Mouse (Mus musculus) forebrain, embryonic 12.5 days (tissue): Measurements from ENCODE around the gene Dph6. TPM values are rescaled to one million over a fixed set of nuclear protein-coding genes. Genes with fewer than 3 reads are reported as not detected.

Experiments
- ATAC-seq: fragments of 200-750 bp; cut with Nextera tagmentation; 2 replicates; pipeline ENCODE4 v1.8.0; 2017; ENCODE audit warnings: moderate TSS enrichment; ENCODE audit not compliant: low FRiP score
- H3K27ac ChIP-seq: fragments of 300-500 bp; sonication (generic); 2 replicates; pipeline ENCODE4 v1.5.1; 2016; ENCODE audit warnings: mild to moderate bottlenecking
- H3K27me3 ChIP-seq: fragments of 300-500 bp; sonication (generic); 2 replicates; pipeline ENCODE4 v1.6.1; 2016; ENCODE audit warnings: mild to moderate bottlenecking
- H3K36me3 ChIP-seq: fragments of 300-500 bp; sonication (generic); replicated peaks from 2 replicates; pipeline ENCODE4 v1.6.1; 2016; ENCODE audit warnings: mild to moderate bottlenecking
- H3K4me1 ChIP-seq: fragments of 300-500 bp; sonication (generic); 2 replicates; pipeline ENCODE4 v1.6.1; 2016
- H3K4me2 ChIP-seq: fragments of 300-500 bp; sonication (generic); 2 replicates; pipeline ENCODE4 v1.6.1; 2016; ENCODE audit warnings: mild to moderate bottlenecking, moderate library complexity
- H3K4me3 ChIP-seq: fragments of 300-500 bp; sonication (generic); replicated peaks from 2 replicates; pipeline ENCODE4 v1.5.1; 2016; ENCODE audit warnings: mild to moderate bottlenecking
- H3K9ac ChIP-seq: fragments of 300-500 bp; sonication (generic); 2 replicates; pipeline ENCODE4 v1.6.1; 2016; ENCODE audit warnings: mild to moderate bottlenecking
- H3K9me3 ChIP-seq: fragments of 300-500 bp; sonication (generic); 2 replicates; pipeline ENCODE4 v1.6.1; 2016
- WGBS: fragments of 180-500 bp; shearing (Covaris S2); methylation state at CpG from one replicate; pipeline ENCODE4 v1.1.7; 2016; 5-methylcytosine and 5-hydroxymethylcytosine counted together
- polyA plus RNA-seq: library from polyadenylated mRNA; unstranded; fragments of >200 nt; fragmentation: Nextera tagmentation; extraction: Ambion mirVana; gene quantifications from 2 replicates; pipeline ENCODE4 v1.2.1, GENCODE M21; 2016

Gene Dph6
- polyA plus RNA-seq: 20.8 and 21.7 TPM in 2 replicates

GRCm38 (mm10) chr2:114654365-114655239 is at the start of gene Dph6:
TSS of gene Dph6 (minus strand) at chr2:114654964.
- Histone ChIP-seq H3K4me3 (peak within 1 kb of the TSS; percentile 65), H3K27ac (peak within 1 kb of the TSS; percentile 88), H3K9me3 (no peaks in the 10 kb centered on the region), H3K9ac (peak within 1 kb of the TSS; percentile 71), H3K4me1 (0 out of 2 replicates have a peak, but pooled peaks cover 5% of the 10 kb centered on the region), H3K27me3 (no peaks in the 10 kb centered on the region), H3K4me2 (peak within 1 kb of the TSS; percentile 68), H3K36me3 (no peaks in the 10 kb centered on the region)
- ATAC-seq: peak; percentile 96
- WGBS: under 1% methylated on average over 45 of the region's 45 CpGs

- Histone ChIP-seq H3K27ac (no peak overlapping the region), H3K36me3 (no peaks in the 10 kb centered on the region), H3K4me3 (no peak overlapping the region), H3K4me2 (no peak overlapping the region), H3K9ac (no peak overlapping the region), H3K4me1 (no peaks in the 10 kb centered on the region), H3K27me3 (no peaks in the 10 kb centered on the region), H3K9me3 (no peaks in the 10 kb centered on the region)
- ATAC-seq: no peak
- 64% methylated on average over 2 of the region's 2 CpGs for WGBS
These were observed 46.4 kb upstream of the Dph6 start for GRCm38 (mm10) chr2:114700966-114701685.

- no peak overlapping the region for H3K27ac ChIP-seq
- H3K27me3 ChIP-seq: no peaks in the 10 kb centered on the region
- ATAC-seq: no peak
- WGBS: 90% methylated on average over 2 of the region's 2 CpGs
- H3K4me1 ChIP-seq: no peaks in the 10 kb centered on the region; the same call in 1 of the 2 replicates
- no peak overlapping the region for H3K4me3 ChIP-seq
- H3K9ac ChIP-seq: no peak overlapping the region
- H3K4me2 ChIP-seq: no peak overlapping the region
- no peaks in the 10 kb centered on the region for H3K36me3 ChIP-seq
- no peaks in the 10 kb centered on the region for H3K9me3 ChIP-seq
These were observed 36.8 kb upstream of the Dph6 start for GRCm38 (mm10) chr2:114691607-114692006.

GRCm38 (mm10) chr2:114687483-114687882 is 32.7 kb upstream of the Dph6 start:
- 64% methylated on average over 1 of the region's 1 CpGs for WGBS
- Histone ChIP-seq H3K4me1 (no peaks in the 10 kb centered on the region; the same call in 1 of the 2 replicates), H3K27me3 (no peaks in the 10 kb centered on the region), H3K9me3 (no peaks in the 10 kb centered on the region), H3K27ac (no peak overlapping the region), H3K4me2 (no peak overlapping the region), H3K4me3 (no peak overlapping the region), H3K9ac (no peak overlapping the region), H3K36me3 (no peaks in the 10 kb centered on the region)
- no peak for ATAC-seq

- Histone ChIP-seq H3K4me3 (no peak overlapping the region), H3K4me2 (no peak overlapping the region), H3K27me3 (no peaks in the 10 kb centered on the region), H3K9ac (no peak overlapping the region), H3K27ac (no peak overlapping the region), H3K9me3 (no peaks in the 10 kb centered on the region), H3K4me1 (no peaks in the 10 kb centered on the region; the same call in 1 of the 2 replicates), H3K36me3 (no peaks in the 10 kb centered on the region)
- no peak for ATAC-seq
- WGBS: 78% methylated on average over 4 of the region's 4 CpGs
These were observed 32.3 kb upstream of the Dph6 start for GRCm38 (mm10) chr2:114687081-114687480.

- Histone ChIP-seq H3K27me3 (no peaks in the 10 kb centered on the region), H3K9ac (no peak overlapping the region), H3K27ac (no peak overlapping the region), H3K4me1 (no peaks in the 10 kb centered on the region), H3K4me3 (no peak overlapping the region), H3K36me3 (no peaks in the 10 kb centered on the region), H3K9me3 (no peaks in the 10 kb centered on the region), H3K4me2 (no peak overlapping the region)
- 86% methylated on average over 1 of the region's 1 CpGs for WGBS
- ATAC-seq: no peak
These were observed 19.1 kb upstream of the Dph6 start for GRCm38 (mm10) chr2:114673831-114674230.

- Histone ChIP-seq H3K9me3 (no peaks in the 10 kb centered on the region), H3K4me1 (no peaks in the 10 kb centered on the region), H3K27ac (no peak overlapping the region), H3K4me2 (no peak overlapping the region), H3K9ac (no peak overlapping the region), H3K36me3 (no peaks in the 10 kb centered on the region), H3K27me3 (no peaks in the 10 kb centered on the region), H3K4me3 (no peak overlapping the region)
- no peak for ATAC-seq
- WGBS: 89% methylated on average over 3 of the region's 3 CpGs
These were observed 16.2 kb upstream of the Dph6 start for GRCm38 (mm10) chr2:114670983-114671382.

GRCm38 (mm10) chr2:114658954-114659353 is 4.2 kb upstream of the Dph6 start:
- H3K9ac ChIP-seq: no peak overlapping the region
- 0 out of 2 replicates have a peak, but pooled peaks cover 3% of the 10 kb centered on the region for H3K4me1 ChIP-seq
- WGBS: 85% methylated on average over 2 of the region's 2 CpGs
- H3K4me3 ChIP-seq: no peak overlapping the region
- H3K27ac ChIP-seq: no peak overlapping the region
- no peaks in the 10 kb centered on the region for H3K9me3 ChIP-seq
- no peak overlapping the region for H3K4me2 ChIP-seq
- no peaks in the 10 kb centered on the region for H3K36me3 ChIP-seq
- H3K27me3 ChIP-seq: no peaks in the 10 kb centered on the region
- ATAC-seq: no peak

GRCm38 (mm10) chr2:114646240-114646639 is 8.5 kb downstream of the Dph6 start:
- 11% methylated on average over 5 of the region's 5 CpGs for WGBS
- Histone ChIP-seq H3K9me3 (no peaks in the 10 kb centered on the region), H3K27me3 (no peaks in the 10 kb centered on the region), H3K27ac (no peak overlapping the region), H3K36me3 (no peaks in the 10 kb centered on the region), H3K4me2 (no peak overlapping the region), H3K4me1 (peaks cover 4% of the 10 kb centered on the region; the same call in 1 of the 2 replicates), H3K4me3 (no peak overlapping the region), H3K9ac (no peak overlapping the region)
- ATAC-seq: peak; percentile 53; the same call in 1 of the 2 replicates

GRCm38 (mm10) chr2:114643832-114644231 is 10.9 kb downstream of the Dph6 start:
- Histone ChIP-seq H3K4me3 (no peak overlapping the region), H3K4me1 (peaks cover 4% of the 10 kb centered on the region; the same call in 1 of the 2 replicates), H3K36me3 (no peaks in the 10 kb centered on the region), H3K27ac (no peak overlapping the region), H3K4me2 (no peak overlapping the region), H3K9ac (no peak overlapping the region), H3K9me3 (no peaks in the 10 kb centered on the region), H3K27me3 (no peaks in the 10 kb centered on the region)
- 92% methylated on average over 2 of the region's 2 CpGs for WGBS
- ATAC-seq: no peak

- peaks cover 12% of the 10 kb centered on the region for H3K4me1 ChIP-seq
- no peak for ATAC-seq
- no peaks in the 10 kb centered on the region for H3K9me3 ChIP-seq
- no peak overlapping the region for H3K9ac ChIP-seq
- H3K36me3 ChIP-seq: no peaks in the 10 kb centered on the region
- peak overlapping the region; percentile 42; the same call in 1 of the 2 replicates for H3K27ac ChIP-seq
- no peak overlapping the region for H3K4me2 ChIP-seq
- 37% methylated on average over 4 of the region's 4 CpGs for WGBS
- no peak overlapping the region for H3K4me3 ChIP-seq
- no peaks in the 10 kb centered on the region for H3K27me3 ChIP-seq
These were observed 30.1 kb downstream of the Dph6 start for GRCm38 (mm10) chr2:114624683-114625082.

- H3K27ac ChIP-seq: peak overlapping the region; percentile 66; the same call in 1 of the 2 replicates
These were observed 32.2 kb downstream of the Dph6 start for GRCm38 (mm10) chr2:114622550-114622939.

More at GRCm38 (mm10) chr2:114622550-114622939, 32.2 kb downstream of the Dph6 start:
- 0 out of 2 replicates have a peak overlapping the region, but pooled peaks have one; percentile 6 for H3K4me2 ChIP-seq
- no peak overlapping the region for H3K4me3 ChIP-seq
- no peaks in the 10 kb centered on the region for H3K27me3 ChIP-seq
- H3K9me3 ChIP-seq: no peaks in the 10 kb centered on the region
- H3K9ac ChIP-seq: 0 out of 2 replicates have a peak overlapping the region, but pooled peaks have one; percentile 12
- 0% methylated on average over 2 of the region's 2 CpGs for WGBS
- no peaks in the 10 kb centered on the region for H3K36me3 ChIP-seq
- peaks cover 12% of the 10 kb centered on the region for H3K4me1 ChIP-seq
- ATAC-seq: peak; percentile 66
